In the genomic region with DNA sequence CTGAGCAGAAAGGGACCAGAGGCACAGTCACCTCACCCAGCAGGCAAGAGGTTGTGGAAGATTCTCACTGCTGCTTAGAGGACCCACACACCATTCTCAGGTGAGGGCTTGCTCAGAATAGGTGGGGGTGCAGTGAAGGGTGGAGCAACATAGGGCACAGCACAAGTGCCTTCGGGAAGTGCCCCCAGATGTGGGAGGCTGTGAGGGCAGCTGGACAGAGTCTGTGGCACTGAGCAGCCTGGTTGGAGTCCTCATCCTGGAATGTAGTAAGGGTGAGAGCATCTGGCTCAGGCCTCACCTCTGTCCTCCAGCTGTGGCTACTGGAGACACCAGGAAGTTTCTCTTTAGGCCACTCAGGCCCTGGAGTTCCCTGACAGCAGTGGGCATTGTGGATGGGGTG, we compare ENCODE assay signal across 14 mouse cellular contexts. TPM values are rescaled to one million over a fixed set of nuclear protein-coding genes. Genes with fewer than 3 reads are reported as not detected.
"Had no signal": no experiment of that assay in that cellular context is flagged by ENCODE, and none has a peak within 500 bp of the region (broad histone marks: within the 10 kb centered on the region; RNA-seq: fewer than 3 reads in every experiment).

No protein-coding gene starts in this region.

RNA-seq across cellular contexts. Expression of a gene that starts 39.2 kb away (rescaled TPM):
- total RNA-seq: megakaryocyte progenitor cell, adult 5-6 weeks; megakaryocyte-erythroid progenitor cell, adult 5-6 weeks; monocyte, adult 5-6 weeks had no signal
- polyA plus RNA-seq: macrophage; midbrain, embryonic 10.5 days; midbrain, embryonic 12.5 days; midbrain, embryonic 14.5 days; midbrain, embryonic 16.5 days; small intestine, adult 2 months had no signal

RNA-seq across cellular contexts. Expression of a gene that starts 49.5 kb away (rescaled TPM):
- total RNA-seq: megakaryocyte progenitor cell, adult 5-6 weeks; megakaryocyte-erythroid progenitor cell, adult 5-6 weeks; monocyte, adult 5-6 weeks had no signal
- polyA plus RNA-seq: liver, postnatal 0 days; lung, postnatal 0 days; macrophage; midbrain, embryonic 10.5 days; midbrain, embryonic 12.5 days; midbrain, embryonic 14.5 days; midbrain, embryonic 16.5 days; neural tube, embryonic 12.5 days; stomach, embryonic 14.5 days; stomach, embryonic 16.5 days had no signal
